Mouse (Mus musculus) hindbrain, embryonic 14.5 days (tissue): ENCODE results near the gene Pgrmc1. TPM values are rescaled to one million over a fixed set of nuclear protein-coding genes. Genes with fewer than 3 reads are reported as not detected.

Experiments
- ATAC-seq: fragments of 200-750 bp; cut with Nextera tagmentation; 2 replicates; pipeline ENCODE4 v1.8.0; 2017; ENCODE audit warnings: moderate number of reproducible peaks, mild to moderate bottlenecking, moderate TSS enrichment, moderate library complexity; ENCODE audit not compliant: low FRiP score
- DNase-seq: peaks from one replicate; pipeline ENCODE4 v3.0.0-alpha.2; 2015; ENCODE audit warnings: low spot score
- H3K27ac ChIP-seq: fragments of 300-500 bp; sonication (generic); 2 replicates; pipeline ENCODE4 v1.5.1; 2014; ENCODE audit warnings: mild to moderate bottlenecking, moderate library complexity
- H3K27me3 ChIP-seq: fragments of 300-500 bp; sonication (generic); 2 replicates; pipeline ENCODE4 v1.6.1; 2014; ENCODE audit warnings: mild to moderate bottlenecking, low read length, mixed read lengths; ENCODE audit not compliant: control insufficient read depth, insufficient read depth
- H3K36me3 ChIP-seq: fragments of 300-500 bp; sonication (generic); replicated peaks from 2 replicates; pipeline ENCODE4 v1.6.1; 2014; ENCODE audit not compliant: control insufficient read depth, insufficient read depth
- H3K4me1 ChIP-seq: fragments of 300-500 bp; sonication (generic); replicated peaks from 2 replicates; pipeline ENCODE4 v1.6.1; 2014; ENCODE audit warnings: antibody characterized with exemption, low read length, mixed read lengths; ENCODE audit not compliant: control insufficient read depth, insufficient read depth
- H3K4me2 ChIP-seq: fragments of 300-500 bp; sonication (generic); replicated peaks from 2 replicates; pipeline ENCODE4 v1.6.1; 2014; ENCODE audit warnings: mild to moderate bottlenecking, moderate library complexity
- H3K4me3 ChIP-seq: fragments of 300-500 bp; sonication (generic); replicated peaks from 2 replicates; pipeline ENCODE4 v1.5.1; 2014; ENCODE audit warnings: mild to moderate bottlenecking, low read length
- H3K9ac ChIP-seq: fragments of 300-500 bp; sonication (generic); 2 replicates; pipeline ENCODE4 v1.6.1; 2014
- H3K9me3 ChIP-seq: fragments of 300-500 bp; sonication (generic); 2 replicates; pipeline ENCODE4 v1.6.1; 2016; ENCODE audit warnings: low read length; ENCODE audit not compliant: control insufficient read depth
- WGBS: fragments of 180-500 bp; shearing (Covaris S2); extraction: QIAGEN DNeasy Blood & Tissue Kit; methylation state at CpG from one replicate; pipeline ENCODE4 v1.1.7; 2014; 5-methylcytosine and 5-hydroxymethylcytosine counted together
- polyA plus RNA-seq: library from polyadenylated mRNA; unstranded; fragments of >200 nt; fragmentation: Nextera tagmentation; extraction: Ambion mirVana; gene quantifications from 2 replicates; pipeline ENCODE4 v1.2.1, GENCODE M21; 2014

Pgrmc1 gene
- polyA plus RNA-seq, 1 experiment from 2014 or later = 615 TPM

- Histone ChIP-seq H3K27ac (peak within 1 kb of the TSS; percentile 86), H3K4me1 (no peaks in the 10 kb centered on the region), H3K4me3 (peak within 1 kb of the TSS; percentile 61), H3K36me3 (no peaks in the 10 kb centered on the region), H3K27me3 (no peaks in the 10 kb centered on the region), H3K9ac (peak within 1 kb of the TSS; percentile 79), H3K9me3 (no peaks in the 10 kb centered on the region), H3K4me2 (peak within 1 kb of the TSS; percentile 55)
- 23% methylated on average over 35 of the region's 60 CpGs for WGBS
- DNase-seq (peak; percentile 73), ATAC-seq (peak; percentile 95)
Observed at GRCm38 (mm10) chrX:36644657-36645551, 46.9 kb downstream of the Pgrmc1 start, which contains the start of gene Akap17b. TSS of gene Akap17b (minus strand) at chrX:36645395.

Other genes starting within 250 kb of the Pgrmc1 start
- gene Gm6268, start 196.9 kb upstream of the Pgrmc1 start, polyA plus RNA-seq = not detected in 2 replicates
- gene Gm14569, start 106.4 kb upstream of the Pgrmc1 start, polyA plus RNA-seq = 0.12 TPM in 1 of 2 replicates, not detected in the other
- 6.6 and 6.8 TPM in 2 replicates for gene Akap17b, start 47.2 kb downstream of the Pgrmc1 start, polyA plus RNA-seq
- 0.42 and 0.96 TPM in 2 replicates for gene Slc25a43, start 145.5 kb downstream of the Pgrmc1 start, polyA plus RNA-seq
- gene Slc25a5, start 197.4 kb downstream of the Pgrmc1 start, polyA plus RNA-seq = 568 TPM in 2 replicates